Mouse (Mus musculus) urinary bladder, adult 18-20 months (tissue): Measurements from ENCODE around the gene Ano10.

ENCODE experiments used
- DNase-seq, 2 experiments: peaks; one replicate each; pipeline ENCODE4 v3.0.0; 2022; ENCODE audit warnings: low spot score in 2 of 2, mixed read lengths in 2 of 2

Gene Ano10

GRCm38 (mm10) chr9:122290192-122290591 lies 4.0 kb downstream of the Ano10 start:
- DNase-seq, result no peak

DNA sequence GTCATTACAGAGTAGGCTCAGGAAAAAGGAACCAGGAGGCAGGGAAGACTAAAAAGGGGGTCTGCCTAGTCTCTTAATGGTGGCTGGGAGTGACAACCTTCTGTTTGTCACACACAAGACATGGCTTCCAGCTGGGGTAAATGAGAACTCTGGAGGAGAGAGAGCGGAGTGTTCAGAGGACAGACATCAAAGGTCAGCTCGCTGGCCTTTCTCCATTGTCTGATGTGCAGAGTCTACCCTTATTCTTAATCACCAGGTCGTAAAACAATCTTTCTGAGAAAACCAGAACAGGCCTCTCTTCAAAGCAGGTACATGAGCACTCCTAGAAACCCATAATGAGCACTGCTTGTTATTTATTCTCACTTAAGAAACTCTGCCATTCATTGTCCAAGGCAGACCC lies 5.8 kb downstream of the Ano10 start:
- DNase-seq, result no peak

- DNase-seq, result no peak
Measured at GRCm38 (mm10) chr9:122287526-122287925, 6.7 kb downstream of the Ano10 start.

- no peak for DNase-seq
Measured at GRCm38 (mm10) chr9:122285833-122286310, 8.4 kb downstream of the Ano10 start.

DNA sequence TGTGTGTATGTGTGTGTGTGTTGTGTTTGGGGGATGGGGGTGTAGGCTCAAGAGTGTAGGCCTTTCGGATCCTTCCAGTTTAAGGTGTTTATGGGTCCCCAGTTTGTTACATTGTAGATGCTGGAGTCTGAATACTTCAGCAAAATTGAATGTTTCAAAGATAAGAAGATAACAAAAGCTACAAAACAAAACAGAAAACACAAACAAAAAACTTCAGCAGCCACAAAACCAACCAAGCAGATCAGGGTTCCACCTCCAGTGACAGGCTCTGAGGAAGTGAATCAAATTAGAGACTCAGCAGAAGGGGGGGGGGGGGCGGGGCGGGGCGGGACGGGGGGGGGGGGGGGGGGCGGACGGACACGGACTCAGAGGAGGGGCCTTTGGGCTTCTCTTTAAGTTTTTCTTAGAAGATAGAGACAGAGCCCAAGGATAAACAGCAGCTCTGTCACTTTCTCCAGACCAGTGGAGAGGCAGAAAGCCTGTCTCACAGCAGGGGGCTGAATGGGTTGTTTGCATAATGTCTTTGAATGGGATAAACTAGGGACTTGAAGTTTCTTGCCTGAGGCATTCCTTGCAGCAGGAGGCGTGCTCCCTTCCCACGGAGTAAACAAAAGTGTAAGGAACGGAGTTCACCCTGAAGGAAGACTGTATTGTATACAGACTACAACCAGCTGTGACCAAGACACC lies 8.9 kb downstream of the Ano10 start:
- no peak for DNase-seq

DNA sequence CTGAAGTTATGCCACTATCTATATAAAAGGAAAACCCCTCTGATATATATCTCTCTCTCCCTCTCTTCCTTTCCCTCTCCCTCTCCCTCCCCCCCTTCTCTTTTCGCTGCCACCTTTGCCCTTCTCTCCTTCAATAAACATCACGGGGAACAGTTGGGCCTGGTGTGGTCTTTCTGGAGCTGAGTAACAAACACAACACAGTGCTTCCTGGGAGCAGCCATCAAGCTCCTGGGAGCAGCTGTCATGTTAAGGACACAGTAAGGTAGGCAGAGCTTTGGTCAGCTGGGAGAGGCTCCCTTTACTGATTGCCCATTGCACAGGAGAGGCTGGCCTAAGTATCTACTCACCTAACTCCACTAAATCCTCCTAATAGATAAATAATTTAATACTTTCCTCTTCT lies 9.5 kb downstream of the Ano10 start:
- DNase-seq, result no peak

GRCm38 (mm10) chr9:122281004-122281403 lies 13.2 kb downstream of the Ano10 start:
- no peak for DNase-seq

GRCm38 (mm10) chr9:122276665-122277064 lies 17.6 kb downstream of the Ano10 start:
- no peak for DNase-seq

GRCm38 (mm10) chr9:122276134-122276533 lies 18.1 kb downstream of the Ano10 start:
- no peak for DNase-seq

- no peak for DNase-seq
Measured at GRCm38 (mm10) chr9:122274346-122274745, 19.9 kb downstream of the Ano10 start.

- no peak for DNase-seq
Measured at GRCm38 (mm10) chr9:122273879-122274278, 20.3 kb downstream of the Ano10 start.

DNA sequence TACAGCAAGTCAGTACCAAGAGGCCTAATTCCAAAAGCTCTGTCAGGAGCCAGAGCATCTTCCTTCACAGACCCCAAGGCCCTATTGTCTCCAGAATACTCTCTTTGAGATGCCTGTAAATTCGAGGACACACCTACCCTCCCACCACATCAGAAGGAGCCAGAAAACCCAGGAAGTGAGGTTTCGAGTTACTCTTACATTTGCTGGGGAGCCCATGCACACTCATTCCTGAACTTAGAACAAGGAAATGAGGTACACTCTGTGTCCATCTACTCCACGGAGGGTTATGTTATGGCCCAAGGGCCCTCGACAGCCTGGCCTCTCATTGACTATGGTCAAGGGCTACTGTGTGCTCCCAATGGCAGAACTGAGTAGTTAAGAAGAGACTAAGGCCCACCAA lies 22.4 kb downstream of the Ano10 start:
- DNase-seq, result no peak

- no peak for DNase-seq
Measured at GRCm38 (mm10) chr9:122271318-122271717, 22.9 kb downstream of the Ano10 start.

GRCm38 (mm10) chr9:122270913-122271312 lies 23.3 kb downstream of the Ano10 start:
- no peak for DNase-seq

GRCm38 (mm10) chr9:122269256-122270041 lies 24.8 kb downstream of the Ano10 start:
- no peak for DNase-seq

DNA sequence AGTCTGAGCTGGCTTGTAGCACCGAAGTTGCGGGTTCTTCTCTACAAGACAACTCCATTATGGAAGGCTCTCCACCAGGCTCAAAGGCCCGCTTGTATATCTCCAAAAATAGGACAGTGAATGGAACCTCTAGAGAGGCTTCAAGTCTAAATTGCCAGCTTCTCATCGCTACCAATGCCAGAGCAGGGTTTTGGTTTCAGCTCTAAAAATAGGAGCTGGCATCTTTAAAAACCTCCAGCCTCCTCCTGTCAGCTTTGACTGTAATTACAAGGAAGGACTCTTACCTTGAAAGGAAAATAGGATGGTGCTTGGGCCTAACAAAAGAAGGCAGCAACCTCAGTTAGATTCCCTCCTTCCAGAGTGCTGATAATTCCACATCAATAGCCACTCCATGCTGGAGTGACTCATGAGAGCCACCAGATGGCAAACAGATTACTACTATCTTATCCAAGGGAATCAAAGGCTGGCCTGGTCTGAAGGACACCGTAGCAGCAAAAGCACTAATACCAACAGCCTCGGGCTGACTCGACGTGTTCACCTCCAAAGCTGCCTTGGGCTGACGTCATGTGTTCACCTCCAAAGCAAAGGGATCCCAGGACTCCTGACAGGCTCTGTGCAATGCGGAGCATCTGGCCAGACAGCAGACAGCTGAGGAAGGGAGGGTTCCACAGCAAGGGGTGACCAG lies 28.6 kb downstream of the Ano10 start:
- DNase-seq, result no peak

DNA sequence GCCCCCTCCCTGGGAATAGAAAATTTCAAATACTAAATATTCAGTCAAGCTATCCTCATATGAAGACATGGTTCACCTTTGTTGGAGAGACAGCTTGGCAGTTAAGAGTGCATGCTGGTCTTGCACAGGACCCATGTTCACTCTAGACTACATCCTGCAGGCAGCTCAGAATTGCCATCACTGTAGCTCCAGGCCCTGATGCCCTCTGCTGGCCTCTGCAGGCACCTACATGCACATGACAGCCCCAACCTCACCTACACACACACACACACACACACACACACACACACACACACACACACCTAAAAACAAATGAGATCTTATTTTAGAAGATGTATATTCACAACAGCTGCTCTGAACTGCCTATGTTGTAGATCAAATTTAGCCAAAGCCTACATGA lies 31.1 kb downstream of the Ano10 start:
- no peak for DNase-seq

DNA sequence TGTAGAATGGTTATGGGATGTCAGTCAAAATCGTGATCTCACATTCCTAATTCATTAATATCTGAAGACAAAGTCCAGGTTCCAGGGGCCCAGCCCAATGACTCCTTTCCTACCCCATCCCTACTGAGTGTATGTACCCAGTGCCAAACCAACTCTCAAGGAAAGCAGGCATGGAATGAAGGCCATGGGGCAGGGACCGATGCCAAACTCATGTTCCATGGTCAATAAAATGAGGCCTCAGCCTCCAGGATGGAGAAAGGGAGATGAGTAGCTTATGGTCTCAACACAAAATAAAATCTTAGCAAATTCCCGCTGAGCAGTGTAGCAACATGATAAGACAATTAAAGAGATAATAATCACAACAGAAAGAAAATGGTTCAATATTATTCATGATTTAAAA lies 39.8 kb downstream of the Ano10 start:
- no peak for DNase-seq

- DNase-seq, result no peak
Measured at GRCm38 (mm10) chr9:122252113-122252512, 42.1 kb downstream of the Ano10 start.

GRCm38 (mm10) chr9:122248168-122248567 lies 46.1 kb downstream of the Ano10 start:
- DNase-seq, result peak in 1 of 2 experiments; percentile 18

DNA sequence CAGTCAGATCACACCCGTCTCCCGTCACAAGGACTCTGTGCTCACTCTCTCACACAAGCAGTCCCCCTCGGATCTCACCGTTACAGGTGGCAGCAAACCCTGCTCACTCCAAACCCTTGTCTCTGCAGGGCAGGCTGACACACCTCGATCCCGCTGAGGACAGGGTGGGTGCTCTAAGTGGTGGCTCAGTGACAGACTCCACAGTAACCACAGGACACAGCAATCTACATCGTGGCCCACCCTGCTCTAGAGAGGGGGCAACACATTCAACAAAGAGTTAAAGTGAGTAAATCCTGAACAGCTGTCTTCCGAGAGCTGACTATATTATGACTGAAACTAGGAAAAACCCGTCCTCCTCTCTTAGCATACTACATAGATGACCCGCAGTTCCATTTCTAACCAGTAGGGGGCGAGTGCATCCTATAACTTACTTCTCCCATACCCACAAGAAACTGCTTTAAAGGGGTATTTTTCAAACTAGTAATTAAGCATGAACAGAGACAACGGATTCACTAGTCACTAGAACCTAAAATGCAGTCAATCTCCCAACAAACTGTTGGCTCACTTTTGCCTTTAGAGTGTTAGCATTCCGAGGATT lies 46.7 kb downstream of the Ano10 start:
- DNase-seq, result peak; percentile 28 to 55

GRCm38 (mm10) chr9:122245879-122246278 lies 48.3 kb downstream of the Ano10 start:
- DNase-seq, result no peak
